Mouse (Mus musculus) heart, adult 9 months (tissue): ENCODE results near the gene Islr2.

Experiments used
- DNase-seq, 2 experiments: peaks; one replicate each; pipeline ENCODE4 v3.0.0; 2022; ENCODE audit warnings: low spot score in 2 of 2

The Islr2 gene

GRCm38 (mm10) chr9:58153095-58153494 is 51.0 kb downstream of the Islr2 start:
- DNase-seq = no peak

GRCm38 (mm10) chr9:58150733-58151361 is 53.3 kb downstream of the Islr2 start:
- no peak for DNase-seq

- DNase-seq = no peak
These were observed 55.3 kb downstream of the Islr2 start for GRCm38 (mm10) chr9:58148806-58149205.
